18 mouse cellular contexts compared by ENCODE assay signal in the genomic region with DNA sequence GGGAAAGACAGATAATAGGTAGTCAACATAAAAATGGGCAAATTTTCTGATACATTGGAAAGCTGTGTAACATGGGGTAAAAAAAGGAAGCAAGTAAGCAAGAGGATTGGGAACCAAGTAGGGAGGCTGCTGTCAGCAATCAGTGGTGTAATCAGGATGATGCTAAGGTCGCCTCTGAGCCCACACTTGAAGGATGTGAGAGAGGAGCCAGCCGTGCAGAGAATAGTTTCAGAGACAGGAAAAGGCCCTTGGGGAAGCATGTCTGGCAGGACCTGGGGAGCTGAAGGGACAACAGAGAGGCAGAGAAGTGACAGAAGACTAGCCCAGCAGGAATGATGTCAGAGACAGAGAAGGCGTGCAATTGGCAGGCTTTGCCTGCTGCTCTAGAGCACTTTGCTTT. TPM values are rescaled to one million over a fixed set of nuclear protein-coding genes. Genes with fewer than 3 reads are reported as not detected.
A peak's percentile ranks its signal among the peaks of the same experiment; 100 is the strongest.
DNase-seq lines count a peak whose midpoint lies in the region; ATAC-seq lines count a peak whose summit lies in the region.
"Had no signal": no experiment of that assay in that cellular context is flagged by ENCODE, and none has a peak within 500 bp of the region (broad histone marks: within the 10 kb centered on the region; RNA-seq: fewer than 3 reads in every experiment).

No protein-coding gene starts in this region.

- no peaks in the 10 kb centered on the region for H3K27me3 ChIP-seq in hindbrain, embryonic 16.5 days (replicated peaks; ENCODE audit: control insufficient read depth, insufficient read depth, low read length)
- H3K27me3 ChIP-seq in hindbrain, embryonic 14.5 days (ENCODE audit: control insufficient read depth, insufficient read depth, low read length): no peaks in the 10 kb centered on the region
- H3K27me3 ChIP-seq: forebrain, embryonic 12.5 days; heart, embryonic 15.5 days; limb, embryonic 15.5 days had no signal

- no peak overlapping the region for H3K27ac ChIP-seq in hindbrain, embryonic 16.5 days (ENCODE audit: low read depth, low read length)
- no peak overlapping the region for H3K27ac ChIP-seq in hindbrain, embryonic 14.5 days
- H3K27ac ChIP-seq: forebrain, embryonic 12.5 days; heart, embryonic 15.5 days; limb, embryonic 15.5 days; liver, embryonic 14.5 days had no signal

- 72% methylated on average over 3 of the region's 3 CpGs for WGBS in hindbrain, embryonic 16.5 days
- WGBS in hindbrain, embryonic 14.5 days: 75% methylated on average over 3 of the region's 3 CpGs

- 0 out of 2 replicates have a peak, but pooled peaks have one; percentile 13 for ATAC-seq in hindbrain, embryonic 16.5 days
- ATAC-seq in hindbrain, embryonic 14.5 days (ENCODE audit: low FRiP score): no peak
- ATAC-seq in common myeloid progenitor, adult 5-6 weeks (replicated peaks; ENCODE audit: low read depth, poor library complexity, severe bottlenecking): peak; percentile 30; the same call in 1 of the 2 replicates
- 0 out of 2 replicates have a peak, but pooled peaks have one; percentile 11 for ATAC-seq in megakaryocyte-erythroid progenitor cell, adult 5-6 weeks (replicated peaks; ENCODE audit: low FRiP score, low TSS enrichment, poor library complexity, severe bottlenecking)
- no peak for ATAC-seq in cerebellum, adult (ENCODE audit: insufficient number of reproducible peaks, low FRiP score, low TSS enrichment)

- H3K9ac ChIP-seq in hindbrain, embryonic 16.5 days (ENCODE audit: low read depth, low read length): no peak overlapping the region
- H3K9ac ChIP-seq in hindbrain, embryonic 14.5 days: no peak overlapping the region
- H3K9ac ChIP-seq: forebrain, embryonic 12.5 days; heart, embryonic 15.5 days; limb, embryonic 15.5 days; liver, embryonic 14.5 days; lung, embryonic 14.5 days had no signal

- DNase-seq in hindbrain, embryonic 14.5 days (ENCODE audit: low spot score): no peak
- DNase-seq in CD4-positive, CD25-positive, alpha-beta regulatory T cell, adult 2 months (ENCODE audit: low read depth, low spot score): peak; percentile 25
- DNase-seq in natural killer cell, adult 2 months (ENCODE audit: low spot score in 2 of 2): no peak
- DNase-seq: adrenal gland, postnatal 25 days; cerebellum, adult 11-12 months; gastrocnemius, postnatal 25 days; left cerebral cortex, postnatal 4 days; right cerebral cortex, postnatal 14 days had no signal

- no peaks in the 10 kb centered on the region for H3K9me3 ChIP-seq in hindbrain, embryonic 16.5 days (ENCODE audit: control insufficient read depth, low read length)
- no peaks in the 10 kb centered on the region for H3K9me3 ChIP-seq in hindbrain, embryonic 14.5 days (ENCODE audit: control insufficient read depth, low read length)
- H3K9me3 ChIP-seq: forebrain, embryonic 12.5 days; heart, embryonic 15.5 days; limb, embryonic 15.5 days had no signal

- H3K4me1 ChIP-seq in hindbrain, embryonic 16.5 days (ENCODE audit: control insufficient read depth, insufficient read depth, low read depth, low read length): no peaks in the 10 kb centered on the region
- H3K4me1 ChIP-seq in hindbrain, embryonic 14.5 days (replicated peaks; ENCODE audit: control insufficient read depth, insufficient read depth, low read length): no peaks in the 10 kb centered on the region
- H3K4me1 ChIP-seq: forebrain, embryonic 12.5 days; limb, embryonic 15.5 days had no signal

- no peak overlapping the region for H3K4me2 ChIP-seq in hindbrain, embryonic 16.5 days (ENCODE audit: low read length)
- no peak overlapping the region for H3K4me2 ChIP-seq in hindbrain, embryonic 14.5 days (replicated peaks)
- H3K4me2 ChIP-seq: forebrain, embryonic 12.5 days; limb, embryonic 15.5 days; lung, embryonic 14.5 days had no signal

- peaks cover 23% of the 10 kb centered on the region for H3K36me3 ChIP-seq in hindbrain, embryonic 16.5 days (ENCODE audit: control insufficient read depth, insufficient read depth, low read length)
- H3K36me3 ChIP-seq in hindbrain, embryonic 14.5 days (replicated peaks; ENCODE audit: control insufficient read depth, insufficient read depth): peaks cover 48% of the 10 kb centered on the region

- no peak overlapping the region for H3K4me3 ChIP-seq in hindbrain, embryonic 16.5 days (ENCODE audit: low read length)
- H3K4me3 ChIP-seq in hindbrain, embryonic 14.5 days (replicated peaks; ENCODE audit: low read length): no peak overlapping the region
- H3K4me3 ChIP-seq: forebrain, embryonic 12.5 days; heart, embryonic 15.5 days; limb, embryonic 15.5 days; myocyte had no signal

RNA-seq across cellular contexts. Expression of a gene that starts 16.2 kb away (rescaled TPM):
- 412 and 495 TPM in 2 replicates for polyA plus RNA-seq in hindbrain, embryonic 16.5 days (2015; fragmentation: Nextera tagmentation; extraction: Ambion mirVana)
- 341 and 388 TPM in 2 replicates for polyA plus RNA-seq in hindbrain, embryonic 14.5 days (2014; fragmentation: Nextera tagmentation; extraction: Ambion mirVana)
- total RNA-seq in common myeloid progenitor, adult 5-6 weeks (2017): 243 and 253 TPM in 2 replicates
- total RNA-seq in megakaryocyte-erythroid progenitor cell, adult 5-6 weeks (2014; fragmentation: Nextera tagmentation): 51.3 and 65.2 TPM in 2 replicates
- total RNA-seq in megakaryocyte-erythroid progenitor cell, adult 5-6 weeks (2017): 158 and 217 TPM in 2 replicates

RNA-seq across cellular contexts. Expression of a gene that starts 46.9 kb away (rescaled TPM):
- 34.4 and 41.6 TPM in 2 replicates for polyA plus RNA-seq in hindbrain, embryonic 16.5 days (2015; fragmentation: Nextera tagmentation; extraction: Ambion mirVana)
- polyA plus RNA-seq in hindbrain, embryonic 14.5 days (2014; fragmentation: Nextera tagmentation; extraction: Ambion mirVana): 56.5 and 62.9 TPM in 2 replicates
- total RNA-seq in common myeloid progenitor, adult 5-6 weeks (2017): 15.3 and 15.8 TPM in 2 replicates
- 14.5 and 22.5 TPM in 2 replicates for total RNA-seq in megakaryocyte-erythroid progenitor cell, adult 5-6 weeks (2014; fragmentation: Nextera tagmentation)
- total RNA-seq in megakaryocyte-erythroid progenitor cell, adult 5-6 weeks (2017): 8.2 and 14.3 TPM in 2 replicates

Comparison
In these comparisons a context has a peak if more than half of its experiments do, and no peak if none do; other contexts are left out.
1. ATAC-seq: peak in hindbrain, embryonic 16.5 days (single experiment), common myeloid progenitor, adult 5-6 weeks (single experiment) and megakaryocyte-erythroid progenitor cell, adult 5-6 weeks (single experiment); none in hindbrain, embryonic 14.5 days (single experiment) and cerebellum, adult (single experiment).